Mouse (Mus musculus) left cerebral cortex, adult 8-10 months (tissue): ENCODE measurements at regions not wholly inside any gene's neighbourhood (a gene's known extent, or its start where the extent isn't known, plus 50 kb on each side); places are given as distances from the start of the nearest gene placed in this dataset.
"Not testable (repeated sequence)": the region's sequence is repeated elsewhere in the genome, so short reads cannot be mapped to it uniquely, and the experiment has no call there.

ENCODE experiments used
- DNase-seq, 2 experiments: peaks; one replicate each; pipeline ENCODE4 v3.0.0; 2022; ENCODE audit warnings: low spot score in 2 of 2

- not testable (repeated sequence) for DNase-seq
Observed at GRCm38 (mm10) chr10:85731163-85731562, 98.1 kb upstream of the Pwp1 start.

- not testable (repeated sequence) for DNase-seq
Observed at GRCm38 (mm10) chr10:85731796-85732388, 97.4 kb upstream of the Pwp1 start.

- no peak for DNase-seq
Observed at GRCm38 (mm10) chr10:85737796-85738195, 91.5 kb upstream of the Pwp1 start.

DNA sequence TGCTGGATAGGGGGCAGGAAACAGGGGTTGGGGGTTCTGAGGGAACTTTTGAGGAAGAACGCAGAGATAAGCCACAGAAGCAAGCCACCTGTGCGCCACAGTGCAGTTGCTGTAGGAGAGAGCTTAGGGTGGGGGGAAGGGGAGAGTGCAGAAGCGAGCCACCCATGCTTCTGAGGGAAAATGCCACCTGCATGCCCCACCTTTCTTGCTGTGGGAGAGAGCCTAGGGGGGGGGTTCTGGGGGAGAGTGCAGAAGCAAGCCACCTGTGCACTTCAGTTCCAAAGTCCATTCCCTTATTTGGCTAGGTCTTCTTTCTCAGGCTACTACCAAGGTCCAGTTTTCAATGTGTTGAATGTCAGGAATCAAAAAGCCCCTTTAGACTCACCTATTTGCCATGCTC lies 90.3 kb upstream of the Pwp1 start:
- no peak for DNase-seq

GRCm38 (mm10) chr10:85739565-85739964 lies 89.7 kb upstream of the Pwp1 start:
- DNase-seq, result peak; percentile 2 to 15

DNA sequence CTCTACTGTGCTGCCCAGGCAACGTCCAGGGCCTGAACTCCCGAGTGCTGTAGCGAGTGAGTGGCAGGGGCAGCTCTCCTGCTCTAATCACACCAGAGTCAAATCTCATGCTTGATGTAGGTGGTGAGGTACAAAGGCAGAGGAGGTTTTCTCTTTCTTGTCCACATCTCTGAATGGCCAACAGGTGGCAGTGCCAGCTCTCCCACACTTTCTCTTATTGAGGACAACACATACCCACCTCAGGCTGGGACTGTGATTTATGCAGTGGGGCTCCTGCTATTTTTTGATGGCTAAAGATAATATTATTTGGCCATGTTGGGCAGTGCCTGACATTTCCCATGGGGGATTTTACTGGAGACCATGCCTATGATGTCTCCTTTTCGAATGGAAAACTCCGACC lies 87.3 kb upstream of the Pwp1 start:
- DNase-seq, result no peak

- not testable (repeated sequence) for DNase-seq
Observed at GRCm38 (mm10) chr10:85745390-85745789, 83.9 kb upstream of the Pwp1 start.

- DNase-seq, result not testable (repeated sequence)
Observed at GRCm38 (mm10) chr10:85745818-85746217, 83.5 kb upstream of the Pwp1 start.

- DNase-seq, result not testable (repeated sequence)
Observed at GRCm38 (mm10) chr10:85749549-85749948, 79.7 kb upstream of the Pwp1 start.

DNA sequence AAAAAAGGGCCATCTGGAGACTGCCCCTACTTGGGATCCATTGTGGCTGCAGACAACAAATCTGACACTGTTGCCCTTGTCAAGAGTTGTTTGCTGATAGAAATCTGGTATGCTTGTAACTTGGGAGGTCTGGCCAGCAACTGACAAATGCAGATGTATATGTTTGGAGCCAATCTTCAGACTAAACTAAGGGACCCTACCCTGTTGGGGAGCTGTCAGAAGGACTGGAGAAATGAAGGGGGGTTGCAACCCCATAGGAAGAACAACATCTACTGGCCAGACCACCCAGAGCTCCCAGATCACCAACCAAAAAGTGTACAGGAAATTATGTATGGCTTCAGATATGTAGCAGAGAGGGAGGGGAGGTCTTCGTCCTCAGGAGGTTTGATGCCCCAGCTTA lies 54.3 kb upstream of the Pwp1 start:
- DNase-seq, result no peak
